Mouse (Mus musculus) embryonic facial prominence, embryonic 11.5 days (tissue): ENCODE results near the gene C2. TPM values are rescaled to one million over a fixed set of nuclear protein-coding genes. Genes with fewer than 3 reads are reported as not detected.

ENCODE experiments used
- ATAC-seq: fragments of 200-750 bp; cut with Nextera tagmentation; replicated peaks from 2 replicates; pipeline ENCODE4 v1.8.0; 2017; ENCODE audit warnings: low read depth; ENCODE audit not compliant: insufficient number of reproducible peaks, low FRiP score, low TSS enrichment
- DNase-seq: peaks from one replicate; pipeline ENCODE4 v3.0.0-alpha.2; 2015; ENCODE audit warnings: low spot score
- H3K27ac ChIP-seq: fragments of 300-500 bp; sonication (generic); replicated peaks from 2 replicates; pipeline ENCODE4 v1.5.1; 2014; ENCODE audit warnings: mild to moderate bottlenecking, low read depth, low read length, control low read depth
- H3K27me3 ChIP-seq: fragments of 300-500 bp; sonication (generic); 2 replicates; pipeline ENCODE4 v1.6.1; 2014; ENCODE audit warnings: mild to moderate bottlenecking, low read length, moderate library complexity, mixed read lengths; ENCODE audit not compliant: control insufficient read depth, insufficient read depth
- H3K36me3 ChIP-seq: fragments of 300-500 bp; sonication (generic); replicated peaks from 2 replicates; pipeline ENCODE4 v1.6.1; 2014; ENCODE audit warnings: low read depth, mild to moderate bottlenecking, low read length, moderate library complexity, mixed read lengths; ENCODE audit not compliant: control insufficient read depth, insufficient read depth
- H3K4me1 ChIP-seq: fragments of 300-500 bp; sonication (generic); 2 replicates; pipeline ENCODE4 v1.6.1; 2014; ENCODE audit warnings: low read length, mixed read lengths; ENCODE audit not compliant: control insufficient read depth, insufficient read depth
- H3K4me2 ChIP-seq: fragments of 300-500 bp; sonication (generic); 2 replicates; pipeline ENCODE4 v1.6.1; 2014; ENCODE audit warnings: low read depth, mild to moderate bottlenecking, control low read depth, low read length, moderate library complexity
- H3K4me3 ChIP-seq: fragments of 300-500 bp; sonication (generic); 2 replicates; pipeline ENCODE4 v1.5.1; 2014; ENCODE audit warnings: low read depth, low read length, control low read depth
- H3K9ac ChIP-seq: fragments of 300-500 bp; sonication (generic); replicated peaks from 2 replicates; pipeline ENCODE4 v1.6.1; 2014; ENCODE audit warnings: mild to moderate bottlenecking, control low read depth, low read length
- H3K9me3 ChIP-seq: fragments of 300-500 bp; sonication (generic); replicated peaks from 2 replicates; pipeline ENCODE4 v1.6.1; 2016; ENCODE audit warnings: mild to moderate bottlenecking, low read length, inconsistent platforms, mixed read lengths; ENCODE audit not compliant: control insufficient read depth
- WGBS: fragments of 180-500 bp; shearing (Covaris S2); extraction: QIAGEN DNeasy Blood & Tissue Kit; methylation state at CpG from one replicate; pipeline ENCODE4 v1.1.7; 2014; 5-methylcytosine and 5-hydroxymethylcytosine counted together
- polyA plus RNA-seq: library from polyadenylated mRNA; unstranded; fragments of >200 nt; fragmentation: Nextera tagmentation; extraction: Ambion mirVana; gene quantifications from 2 replicates; pipeline ENCODE4 v1.2.1, GENCODE M21; 2014

Gene C2
- 0.81 and 1.6 TPM in 2 replicates for polyA plus RNA-seq

DNA sequence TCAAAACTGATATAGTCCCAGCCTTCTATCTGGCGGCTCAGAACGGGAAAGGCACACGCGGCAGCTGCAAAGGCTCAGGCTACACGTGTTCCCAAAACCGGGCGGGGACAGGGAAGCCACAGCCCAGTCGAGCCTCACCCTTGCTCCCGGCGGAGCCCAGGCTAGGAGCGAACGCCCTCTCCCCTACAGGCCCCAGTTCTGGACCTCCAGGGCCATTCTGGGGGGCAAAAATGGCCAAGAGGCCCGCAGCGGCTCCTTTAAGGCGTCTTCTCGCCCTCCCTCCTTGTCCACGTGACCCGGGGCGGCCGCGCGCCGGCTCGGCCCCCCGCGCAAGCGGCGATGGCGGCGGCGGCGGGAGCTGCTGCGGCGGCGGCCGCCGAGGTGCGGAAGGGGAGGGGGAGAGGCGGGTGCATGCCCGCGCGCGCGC is at the start of gene C2, which contains the start of gene Ehmt2:
C2 (minus strand) TSS at position 106 of the 427 bp plus-strand sequence.
Ehmt2 (plus strand) TSS at position 310 of the 427 bp plus-strand sequence.
- peak; percentile 26 for ATAC-seq
- 0% methylated on average over 29 of the region's 44 CpGs for WGBS

DNA sequence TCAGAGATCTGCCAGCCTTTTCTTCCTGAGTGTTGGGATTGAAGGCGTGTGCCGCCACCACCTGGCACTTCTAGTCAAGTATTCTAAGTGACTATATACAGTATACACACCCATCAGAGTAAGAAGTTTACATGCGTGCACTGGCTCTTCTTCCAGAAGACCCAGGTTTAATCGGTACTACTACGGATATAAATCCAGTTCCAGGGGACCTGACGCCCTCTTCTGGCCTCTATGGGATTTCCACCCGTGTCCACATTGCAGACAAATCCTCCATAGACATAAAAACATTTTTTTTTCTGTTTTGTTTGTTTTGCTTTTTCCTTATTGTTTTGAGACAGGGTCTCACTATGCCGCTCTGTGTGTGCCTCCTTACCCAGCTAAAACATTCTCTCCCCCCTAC is 49.5 kb upstream of the C2 start:
- Histone ChIP-seq H3K4me1 (peaks cover 4% of the 10 kb centered on the region; the same call in 1 of the 2 replicates), H3K36me3 (peaks cover 12% of the 10 kb centered on the region), H3K27me3 (no peaks in the 10 kb centered on the region), H3K9ac (no peak overlapping the region), H3K9me3 (no peaks in the 10 kb centered on the region), H3K4me2 (no peak overlapping the region), H3K27ac (no peak overlapping the region), H3K4me3 (no peak overlapping the region)
- WGBS = 28% methylated on average over 8 of the region's 8 CpGs
- DNase-seq (peak; percentile 67), ATAC-seq (no peak)

More for the DNA sequence above, at the start of gene C2, which contains the start of gene Ehmt2:
- peak within 1 kb of the TSS; percentile 97 for H3K9ac ChIP-seq
- peak within 1 kb of the TSS; percentile 97 for H3K27ac ChIP-seq
- H3K36me3 ChIP-seq = peaks cover 9% of the 10 kb centered on the region
- DNase-seq = peak; percentile 85
- H3K27me3 ChIP-seq = no peaks in the 10 kb centered on the region
- peak within 1 kb of the TSS; percentile 86 for H3K4me2 ChIP-seq
- peaks cover 7% of the 10 kb centered on the region for H3K4me1 ChIP-seq
- H3K9me3 ChIP-seq = no peaks in the 10 kb centered on the region
- peak within 1 kb of the TSS; percentile 93 for H3K4me3 ChIP-seq

- no peak for DNase-seq
- H3K4me3 ChIP-seq = no peak overlapping the region
- ATAC-seq = no peak
- H3K27me3 ChIP-seq = no peaks in the 10 kb centered on the region
- peaks cover 12% of the 10 kb centered on the region for H3K36me3 ChIP-seq
- H3K4me2 ChIP-seq = no peak overlapping the region
- H3K9ac ChIP-seq = no peak overlapping the region
- peaks cover 4% of the 10 kb centered on the region; the same call in 1 of the 2 replicates for H3K4me1 ChIP-seq
- no peak overlapping the region for H3K27ac ChIP-seq
- no peaks in the 10 kb centered on the region for H3K9me3 ChIP-seq
- WGBS = 87% methylated on average over 5 of the region's 5 CpGs
Measured at GRCm38 (mm10) chr17:34946486-34947140, 48.5 kb upstream of the C2 start.

DNA sequence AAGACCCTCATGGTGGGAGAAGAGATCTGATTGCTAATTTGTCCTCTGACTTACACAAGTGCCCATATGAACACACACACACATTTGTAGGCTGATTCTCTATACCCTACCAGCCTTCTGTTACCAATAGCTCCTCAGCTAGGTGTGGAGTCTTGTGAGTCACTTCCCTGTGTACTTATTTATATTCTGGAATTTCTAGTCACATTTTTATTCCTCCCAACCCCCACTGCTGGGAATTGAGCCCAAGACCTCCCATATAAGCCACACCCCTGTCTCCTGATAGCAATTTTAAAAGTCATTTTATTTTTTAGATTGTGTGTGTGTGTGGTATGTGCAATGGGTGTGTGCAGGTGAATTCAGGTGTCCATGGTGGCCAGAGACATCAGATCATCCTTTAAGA is 46.3 kb upstream of the C2 start:
- no peak overlapping the region for H3K4me2 ChIP-seq

DNA sequence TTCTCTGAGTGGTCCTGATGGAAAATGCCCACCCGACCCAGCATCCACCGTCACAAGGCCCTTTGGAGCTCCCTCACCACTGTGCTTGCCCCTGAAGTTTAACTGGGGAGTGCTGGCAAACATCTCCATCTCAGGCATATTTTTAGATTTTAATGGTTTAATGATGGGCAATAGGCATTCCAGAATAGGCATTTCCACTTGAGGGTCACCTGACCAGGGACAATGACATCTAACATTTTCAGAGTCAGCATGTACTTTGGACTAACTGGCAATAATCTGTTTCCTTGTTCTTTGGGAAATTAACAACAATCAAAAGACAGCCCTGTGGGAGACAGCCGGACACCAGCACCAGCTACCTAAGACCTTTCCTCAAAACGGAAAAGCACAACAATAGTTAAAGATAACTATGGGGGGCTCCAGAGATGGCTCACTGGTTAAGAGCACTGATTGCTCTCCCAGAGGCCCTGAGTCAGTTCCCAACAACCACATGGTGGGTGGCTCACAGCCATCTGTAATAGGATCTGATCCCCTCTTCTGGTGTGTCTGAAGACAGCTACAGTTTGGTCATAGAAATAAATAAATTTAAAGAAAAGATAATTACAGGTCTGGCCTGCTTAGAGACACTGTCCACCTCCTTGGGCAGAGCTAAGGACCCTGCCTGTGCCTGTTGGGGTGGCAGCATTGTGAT is 45.2 kb upstream of the C2 start:
- H3K4me3 ChIP-seq = no peak overlapping the region
- no peak overlapping the region for H3K9ac ChIP-seq
- DNase-seq (no peak), ATAC-seq (no peak)
- no peaks in the 10 kb centered on the region for H3K36me3 ChIP-seq
- no peaks in the 10 kb centered on the region for H3K4me1 ChIP-seq
- no peak overlapping the region for H3K4me2 ChIP-seq
- no peaks in the 10 kb centered on the region for H3K9me3 ChIP-seq
- no peaks in the 10 kb centered on the region for H3K27me3 ChIP-seq
- H3K27ac ChIP-seq = no peak overlapping the region
- 86% methylated on average over 4 of the region's 4 CpGs for WGBS

More for the DNA sequence above, 46.3 kb upstream of the C2 start:
- no peak for DNase-seq
- no peaks in the 10 kb centered on the region for H3K9me3 ChIP-seq
- H3K27me3 ChIP-seq = no peaks in the 10 kb centered on the region
- ATAC-seq = no peak
- no peak overlapping the region for H3K27ac ChIP-seq
- H3K4me3 ChIP-seq = no peak overlapping the region
- no peak overlapping the region for H3K9ac ChIP-seq
- no peaks in the 10 kb centered on the region for H3K36me3 ChIP-seq
- no peaks in the 10 kb centered on the region for H3K4me1 ChIP-seq

GRCm38 (mm10) chr17:34941344-34942041 is 43.4 kb upstream of the C2 start:
- peak; percentile 58 for DNase-seq
- ATAC-seq = peak; percentile 53; the same call in 1 of the 2 replicates
- H3K9me3 ChIP-seq = no peaks in the 10 kb centered on the region
- peak overlapping the region; percentile 21; the same call in 1 of the 2 replicates for H3K4me3 ChIP-seq
- H3K27ac ChIP-seq = no peak overlapping the region
- no peaks in the 10 kb centered on the region for H3K4me1 ChIP-seq
- WGBS = 7% methylated on average over 15 of the region's 15 CpGs
- H3K9ac ChIP-seq = peak overlapping the region; percentile 59
- H3K27me3 ChIP-seq = no peaks in the 10 kb centered on the region
- no peaks in the 10 kb centered on the region for H3K36me3 ChIP-seq
- peak overlapping the region; percentile 47 for H3K4me2 ChIP-seq

- WGBS = 85% methylated on average over 6 of the region's 6 CpGs
- no peaks in the 10 kb centered on the region for H3K9me3 ChIP-seq
- no peak overlapping the region for H3K4me2 ChIP-seq
- H3K9ac ChIP-seq = no peak overlapping the region
- ATAC-seq (no peak), DNase-seq (no peak)
- H3K27ac ChIP-seq = no peak overlapping the region
- no peaks in the 10 kb centered on the region for H3K27me3 ChIP-seq
- H3K4me1 ChIP-seq = no peaks in the 10 kb centered on the region
- H3K4me3 ChIP-seq = no peak overlapping the region
- no peaks in the 10 kb centered on the region for H3K36me3 ChIP-seq
Measured at GRCm38 (mm10) chr17:34937960-34938505, 40.0 kb upstream of the C2 start.
